Mouse (Mus musculus) spleen, adult 2 months (tissue): Measurements from ENCODE around the gene Armh2. TPM values are rescaled to one million over a fixed set of nuclear protein-coding genes. Genes with fewer than 3 reads are reported as not detected.

Experiments
- DNase-seq, 2 experiments: peaks; one replicate each; pipeline versions ENCODE4 v3.0.0 to v3.0.0-alpha.2; 2012 to 2021; ENCODE audit warnings: low spot score in 2 of 2, low read depth in 1 of 2
- H3K27ac ChIP-seq: fragments of 200-500 bp; 2 replicates; pipeline ENCODE4 v1.5.1; 2012; ENCODE audit warnings: low read length, inconsistent platforms; ENCODE audit not compliant: insufficient read depth
- H3K27me3 ChIP-seq: fragments of 200-500 bp; 2 replicates; pipeline ENCODE4 v1.6.1; 2012; ENCODE audit warnings: mild to moderate bottlenecking, moderate library complexity, low read length, inconsistent platforms; ENCODE audit not compliant: control insufficient read depth, insufficient read depth
- H3K36me3 ChIP-seq: fragments of 200-500 bp; 2 replicates; pipeline ENCODE4 v1.6.1; 2012; ENCODE audit warnings: mild to moderate bottlenecking, low read length, inconsistent platforms; ENCODE audit not compliant: control insufficient read depth, insufficient read depth
- H3K4me1 ChIP-seq: fragments of 200-500 bp; 2 replicates; pipeline ENCODE4 v1.6.1; 2011; ENCODE audit warnings: inconsistent platforms; ENCODE audit not compliant: control insufficient read depth, insufficient read depth, insufficient read length
- H3K4me3 ChIP-seq: fragments of 200-500 bp; 2 replicates; pipeline ENCODE4 v1.5.1; 2011; ENCODE audit warnings: mild to moderate bottlenecking, inconsistent platforms; ENCODE audit not compliant: insufficient read depth, insufficient read length; ENCODE audit errors: extremely low read depth
- CTCF ChIP-seq: fragments of 200-500 bp; IDR thresholded peaks from 2 replicates; pipeline ENCODE4 v1.5.1; 2011; ENCODE audit warnings: mild to moderate bottlenecking, inconsistent platforms; ENCODE audit not compliant: insufficient read depth, insufficient read length, insufficient replicate concordance; ENCODE audit errors: extremely low read depth
- POLR2A ChIP-seq: fragments of 200-500 bp; IDR thresholded peaks from 2 replicates; pipeline ENCODE4 v1.6.1; 2011; ENCODE audit warnings: low read depth, low read length, inconsistent platforms
- WGBS: fragments of 180-500 bp; shearing (Covaris S2); methylation state at CpG from one replicate; pipeline ENCODE4 v1.1.7; 2018; 5-methylcytosine and 5-hydroxymethylcytosine counted together
- polyA plus RNA-seq: library from polyadenylated mRNA; depleted of rRNA; stranded (reverse); fragments of >200 nt; gene quantifications from 2 replicates; pipeline ENCODE4 v1.2.3, GENCODE M21; 2012; rRNA removed

Gene Armh2
- polyA plus RNA-seq, 1 experiment: not detected

GRCm38 (mm10) chr13:24791349-24791748 lies 50.3 kb downstream of the Armh2 start:
- no peak for DNase-seq
- H3K4me1 ChIP-seq: peaks cover 3% of the 10 kb centered on the region; the same call in 1 of the 2 replicates
- no peaks in the 10 kb centered on the region for H3K27me3 ChIP-seq
- TF ChIP-seq POLR2A: no peak
- no peak for TF ChIP-seq CTCF
- 28% methylated on average over 2 of the region's 2 CpGs for WGBS
- no peaks in the 10 kb centered on the region for H3K36me3 ChIP-seq
- no peak overlapping the region for H3K4me3 ChIP-seq
- H3K27ac ChIP-seq: no peak overlapping the region

GRCm38 (mm10) chr13:24792411-24793045 lies 51.5 kb downstream of the Armh2 start:
- Histone ChIP-seq H3K4me1 (no peaks in the 10 kb centered on the region), H3K27ac (no peak overlapping the region), H3K36me3 (no peaks in the 10 kb centered on the region), H3K27me3 (no peaks in the 10 kb centered on the region), H3K4me3 (no peak overlapping the region)
- WGBS: 75% methylated on average over 9 of the region's 9 CpGs
- no peak for DNase-seq
- TF ChIP-seq CTCF: no peak
- no peak for TF ChIP-seq POLR2A

Other genes with a start within 250 kb of the Armh2 start
- 46.4 and 54.7 TPM in 2 replicates for gene Ripor2, start 159.0 kb upstream of the Armh2 start, polyA plus RNA-seq
- gene Gmnn, start 20.7 kb downstream of the Armh2 start, polyA plus RNA-seq: 1.7 and 2.7 TPM in 2 replicates
- gene BC005537, start 60.4 kb downstream of the Armh2 start, polyA plus RNA-seq: 21.0 and 22.6 TPM in 2 replicates
- gene Acot13, start 90.3 kb downstream of the Armh2 start, polyA plus RNA-seq: 15.8 and 17.7 TPM in 2 replicates
- 12.9 and 16.5 TPM in 2 replicates for gene Tdp2, start 90.4 kb downstream of the Armh2 start, polyA plus RNA-seq
- gene D130043K22Rik, start 103.9 kb downstream of the Armh2 start, polyA plus RNA-seq: 0.01 TPM in 1 of 2 replicates, not detected in the other
- gene Aldh5a1, start 196.4 kb downstream of the Armh2 start, polyA plus RNA-seq: 0.50 and 0.55 TPM in 2 replicates
- gene Gpld1, start 201.9 kb downstream of the Armh2 start, polyA plus RNA-seq: 0.11 and 0.13 TPM in 2 replicates